Mouse (Mus musculus) embryonic fibroblast, embryonic 13.5 days (primary cell): ENCODE measurements around the gene Acvr1. TPM values are rescaled to one million over a fixed set of nuclear protein-coding genes. Genes with fewer than 3 reads are reported as not detected.
A peak's percentile ranks its signal among the peaks of the same experiment; 100 is the strongest.

Source experiments
- H3K27ac ChIP-seq: 2 replicates; pipeline ENCODE4 v1.5.1; 2012; ENCODE audit warnings: low read length, control low read depth, inconsistent platforms; ENCODE audit not compliant: insufficient read depth
- H3K4me1 ChIP-seq: 2 replicates; pipeline ENCODE4 v1.6.1; 2011; ENCODE audit warnings: low read length; ENCODE audit not compliant: control insufficient read depth, insufficient read depth
- H3K4me3 ChIP-seq: 2 replicates; pipeline ENCODE4 v1.5.1; 2011; ENCODE audit warnings: mild to moderate bottlenecking, control low read depth, low read length; ENCODE audit not compliant: insufficient read depth
- CTCF ChIP-seq: IDR thresholded peaks from 2 replicates; pipeline ENCODE4 v1.5.1; 2011; ENCODE audit warnings: mild to moderate bottlenecking, control low read depth, low read length, moderate library complexity, borderline replicate concordance; ENCODE audit not compliant: insufficient read depth
- POLR2A ChIP-seq: IDR thresholded peaks from 2 replicates; pipeline ENCODE4 v1.6.1; 2011; ENCODE audit warnings: low read depth, mild to moderate bottlenecking, control low read depth, low read length, moderate library complexity
- polyA plus RNA-seq: library from polyadenylated mRNA; stranded (reverse); fragments of >200 nt; gene quantifications from 2 replicates; pipeline ENCODE4 v1.2.4, GENCODE M21; 2011; ENCODE audit warnings: low read depth; ENCODE audit not compliant: missing spikeins, insufficient read length

The Acvr1 gene
- polyA plus RNA-seq, 1 experiment, result 57.1 TPM

DNA sequence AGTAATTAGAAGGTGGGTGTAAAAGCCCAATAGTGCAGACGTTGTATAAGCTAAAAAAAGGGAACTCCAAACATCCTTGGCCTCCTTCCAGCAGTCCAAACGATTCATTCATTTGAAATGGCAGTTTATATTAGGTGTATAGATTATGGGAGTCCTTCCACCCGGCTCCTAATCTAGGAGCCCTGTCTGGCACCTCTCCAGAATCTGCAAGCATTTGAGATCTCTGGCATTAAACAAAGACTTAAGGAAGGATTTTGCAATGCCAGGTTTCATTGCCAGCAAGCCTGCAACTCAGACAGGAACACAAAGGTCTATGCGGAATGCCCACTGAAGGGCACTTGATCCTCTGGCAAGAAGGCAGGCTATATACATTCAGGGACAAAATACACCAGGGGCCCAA lies 81.8 kb downstream of the Acvr1 start:
- peak overlapping the region; percentile 80 for H3K27ac ChIP-seq
- peaks cover 21% of the 10 kb centered on the region for H3K4me1 ChIP-seq
- no peak overlapping the region for H3K4me3 ChIP-seq
- TF ChIP-seq POLR2A (no peak), CTCF (no peak)

DNA sequence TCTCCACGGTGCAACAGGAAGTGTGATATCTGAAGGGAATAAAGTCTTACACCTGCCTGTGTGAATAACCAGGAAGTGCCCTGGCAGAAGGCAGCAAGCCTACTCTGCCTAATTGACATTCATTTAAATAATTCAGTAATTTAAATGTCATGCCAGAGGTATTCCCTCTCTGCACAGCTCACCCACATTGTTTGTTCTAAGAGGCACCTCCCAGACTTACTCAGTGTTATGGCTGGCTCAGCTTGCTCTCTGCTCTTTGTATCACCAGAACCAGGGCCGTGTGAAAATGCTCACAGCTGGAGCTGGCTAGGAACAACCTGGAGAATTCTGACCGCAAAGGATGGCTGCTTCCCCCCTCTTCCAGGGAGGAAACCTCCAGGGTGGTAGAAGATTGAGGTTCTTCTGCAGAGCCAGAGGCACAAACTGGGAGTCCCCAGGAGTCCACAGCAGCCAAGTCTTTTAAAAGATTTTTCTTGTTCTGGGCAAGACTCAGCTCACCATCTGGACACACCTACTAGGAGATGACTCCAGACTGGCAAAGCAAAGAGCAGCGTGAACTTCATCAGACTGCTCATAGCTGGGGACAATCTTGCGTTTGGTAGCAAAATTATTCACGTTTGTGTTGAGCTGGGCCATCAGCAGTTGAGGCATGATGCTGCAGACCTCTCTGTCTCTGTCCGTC lies 82.5 kb downstream of the Acvr1 start:
- peak overlapping the region; percentile 80 for H3K27ac ChIP-seq
- peaks cover 21% of the 10 kb centered on the region for H3K4me1 ChIP-seq
- no peak overlapping the region for H3K4me3 ChIP-seq
- no peak for TF ChIP-seq CTCF
- no peak for TF ChIP-seq POLR2A

DNA sequence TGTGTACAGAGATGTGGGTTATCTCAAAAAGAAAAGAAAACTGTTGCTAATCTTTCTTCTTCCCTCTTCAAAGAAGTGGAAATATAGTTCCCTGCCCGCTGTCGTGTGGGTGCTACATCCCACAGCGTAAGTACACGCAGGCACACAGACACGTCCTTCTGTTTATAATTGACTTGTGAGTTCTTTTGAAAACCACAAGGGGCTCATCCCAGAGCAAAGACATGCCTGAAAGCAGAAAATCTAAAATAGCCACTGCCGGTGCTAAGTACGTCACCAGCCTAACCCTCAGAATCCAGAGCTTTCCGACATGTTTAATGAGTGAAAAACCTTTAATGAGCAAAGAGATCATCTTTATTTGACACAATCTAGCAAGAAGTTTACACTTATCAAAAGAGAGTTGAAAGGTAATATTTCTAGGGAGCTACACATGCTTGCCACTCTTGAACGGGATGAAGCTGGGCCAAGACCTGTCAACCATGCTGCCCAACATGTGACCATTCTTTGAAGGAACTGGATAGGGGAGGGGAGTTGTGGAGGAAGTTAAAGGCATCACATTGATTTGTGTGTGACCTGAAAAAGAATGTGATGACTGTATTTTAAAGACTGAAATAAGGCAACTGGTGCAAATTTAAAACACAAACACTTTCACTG lies 85.4 kb downstream of the Acvr1 start:
- Histone ChIP-seq H3K4me3 (no peak overlapping the region), H3K4me1 (peaks cover 25% of the 10 kb centered on the region), H3K27ac (no peak overlapping the region)
- no peak for TF ChIP-seq CTCF
- TF ChIP-seq POLR2A, result no peak

DNA sequence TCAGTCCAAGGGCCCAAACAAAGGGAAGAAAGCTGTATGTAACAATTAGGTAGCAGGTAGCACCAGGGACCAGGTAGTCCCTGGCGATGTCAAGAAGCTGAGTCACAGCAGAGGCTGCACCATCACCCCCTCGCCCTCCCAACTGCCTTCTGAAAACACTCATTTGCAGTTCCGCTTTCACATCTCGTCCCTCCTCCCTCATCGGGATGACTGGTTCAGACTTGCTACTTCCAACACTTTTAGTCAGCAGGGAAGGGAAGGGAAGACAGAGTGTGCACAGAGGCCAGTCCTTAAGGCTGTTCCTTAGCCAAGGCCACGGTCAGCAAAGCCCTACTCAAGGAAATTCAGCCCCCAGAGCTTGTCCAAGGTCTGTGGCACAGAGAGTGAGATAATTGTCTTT lies 86.2 kb downstream of the Acvr1 start:
- Histone ChIP-seq H3K4me1 (peaks cover 22% of the 10 kb centered on the region), H3K27ac (no peak overlapping the region), H3K4me3 (no peak overlapping the region)
- TF ChIP-seq CTCF, result no peak
- TF ChIP-seq POLR2A, result no peak

DNA sequence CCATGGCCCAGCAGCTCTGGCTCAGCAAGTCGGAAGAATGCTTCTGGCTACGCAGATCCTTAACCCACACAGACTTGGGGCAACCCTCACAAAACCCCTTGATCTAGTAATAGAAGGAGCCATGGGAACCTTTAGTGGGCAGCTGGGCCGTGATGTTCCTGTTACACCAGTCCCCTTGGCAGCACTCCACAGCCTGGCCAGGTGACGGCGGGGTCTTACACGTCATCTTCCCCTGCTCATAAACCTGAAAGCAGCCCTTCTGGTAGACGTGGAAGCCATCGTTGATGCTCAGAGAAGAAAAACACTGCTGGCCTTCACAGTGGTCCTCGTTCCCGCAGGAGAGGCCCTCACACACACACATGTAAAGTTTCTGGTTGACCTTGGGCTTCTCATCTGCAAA lies 87.4 kb downstream of the Acvr1 start:
- no peak overlapping the region for H3K4me3 ChIP-seq
- H3K27ac ChIP-seq, result no peak overlapping the region
- TF ChIP-seq CTCF (no peak), POLR2A (no peak)
- H3K4me1 ChIP-seq, result peaks cover 12% of the 10 kb centered on the region

DNA sequence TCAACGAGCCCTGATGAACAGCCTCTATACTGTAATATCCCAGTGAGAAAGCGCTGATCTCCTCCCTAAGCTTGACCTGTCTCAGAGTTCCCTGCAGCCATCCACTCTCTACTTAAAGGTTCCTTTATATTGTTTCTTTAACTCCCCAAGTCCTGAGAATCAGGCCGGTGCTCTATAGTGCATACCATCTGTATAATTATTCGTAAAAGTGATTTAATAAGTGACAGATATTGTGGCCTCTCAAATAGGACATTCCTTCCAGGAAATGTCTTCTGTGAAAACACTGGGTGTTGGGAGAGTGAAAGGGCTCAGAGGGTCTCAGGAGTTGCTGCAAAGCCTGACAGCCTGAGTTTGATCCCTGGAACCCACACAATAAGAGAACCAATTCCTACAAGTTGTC lies 88.8 kb downstream of the Acvr1 start:
- H3K4me1 ChIP-seq, result peaks cover 5% of the 10 kb centered on the region; the same call in 1 of the 2 replicates
- no peak for TF ChIP-seq CTCF
- TF ChIP-seq POLR2A, result no peak
- H3K4me3 ChIP-seq, result no peak overlapping the region
- H3K27ac ChIP-seq, result no peak overlapping the region

DNA sequence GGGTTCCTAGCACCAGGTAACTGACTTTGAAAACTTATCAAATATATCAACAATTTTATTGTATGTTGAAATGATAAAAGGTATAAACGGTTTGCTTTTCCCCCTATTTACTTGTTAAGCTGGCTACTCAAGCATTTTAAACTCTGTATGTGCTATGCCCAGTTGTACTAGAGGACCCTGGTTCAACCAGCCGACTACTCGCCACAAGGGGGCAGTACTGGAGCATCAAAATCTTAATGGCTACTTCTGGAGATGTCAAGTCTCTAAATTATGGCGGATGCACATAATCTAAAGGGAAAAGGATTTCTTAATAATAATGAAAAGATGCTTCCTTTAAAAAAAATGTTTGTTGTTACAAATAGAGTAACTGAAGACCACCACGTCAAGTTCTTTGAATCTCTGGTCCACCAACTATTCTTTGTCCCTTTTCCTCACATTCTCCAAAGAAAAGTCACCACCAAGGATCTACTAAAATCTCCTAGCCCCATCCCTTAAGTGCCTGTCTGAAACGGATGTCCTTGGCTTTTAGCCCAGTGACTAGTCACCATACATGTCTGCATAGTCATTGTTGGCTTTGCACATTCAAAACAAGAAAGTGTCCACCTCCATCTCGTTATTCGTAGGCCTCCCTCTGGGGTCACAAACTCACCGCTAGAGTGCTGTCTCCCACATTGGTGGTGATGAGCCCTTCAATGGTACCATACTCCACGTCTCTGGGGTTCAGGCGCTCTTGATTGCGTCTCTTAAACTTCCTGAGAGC lies 89.8 kb downstream of the Acvr1 start:
- H3K4me3 ChIP-seq, result no peak overlapping the region
- H3K4me1 ChIP-seq, result peaks cover 5% of the 10 kb centered on the region; the same call in 1 of the 2 replicates
- peak overlapping the region; percentile 28; the same call in 1 of the 2 replicates for H3K27ac ChIP-seq
- TF ChIP-seq CTCF (peak; percentile 22; the same call in 1 of the 2 replicates), POLR2A (no peak)

DNA sequence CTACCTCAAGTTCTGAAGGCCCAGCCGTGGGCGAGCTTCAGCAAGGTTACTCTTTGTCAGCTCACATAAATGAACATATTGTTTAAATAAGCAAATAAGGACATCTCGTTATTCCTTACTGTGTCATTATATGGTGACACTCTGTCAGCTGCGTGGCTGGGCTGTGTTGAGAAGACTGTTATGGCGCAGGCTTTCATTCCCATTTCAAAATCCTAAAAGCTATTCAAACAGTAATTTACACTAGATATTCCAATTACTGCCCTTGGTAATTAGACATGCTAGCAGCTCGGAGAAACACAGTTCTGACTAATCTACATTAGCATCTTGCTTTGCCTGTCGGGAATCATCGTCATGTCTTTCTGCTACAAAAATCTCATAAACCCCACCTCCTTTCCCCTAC lies 91.4 kb downstream of the Acvr1 start:
- no peak for TF ChIP-seq CTCF
- no peak for TF ChIP-seq POLR2A
- peaks cover 5% of the 10 kb centered on the region; the same call in 1 of the 2 replicates for H3K4me1 ChIP-seq

DNA sequence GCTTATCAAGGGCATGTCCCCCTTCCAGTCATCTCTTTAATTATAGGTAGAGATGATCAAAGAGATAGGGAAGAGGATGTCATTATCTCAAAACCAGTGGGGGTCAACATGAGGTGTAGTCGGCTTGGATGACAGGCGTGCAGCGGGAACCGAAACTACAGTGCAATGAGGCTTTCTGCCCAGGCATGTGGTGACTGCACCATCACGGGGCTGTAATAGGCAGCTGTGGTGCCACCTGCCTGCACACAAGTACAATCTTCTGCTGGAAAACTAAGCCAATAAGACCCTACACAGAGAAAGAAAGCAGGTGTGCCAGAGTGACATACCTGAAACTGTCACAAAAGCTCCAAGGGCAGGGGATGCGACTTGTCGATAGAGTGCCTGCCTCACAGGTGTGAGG lies 96.7 kb downstream of the Acvr1 start:
- H3K4me3 ChIP-seq, result no peak overlapping the region
- H3K4me1 ChIP-seq, result no peaks in the 10 kb centered on the region
- no peak overlapping the region for H3K27ac ChIP-seq
- TF ChIP-seq POLR2A, result no peak
- no peak for TF ChIP-seq CTCF

More for the DNA sequence above, 91.4 kb downstream of the Acvr1 start:
- no peak overlapping the region for H3K27ac ChIP-seq
- no peak overlapping the region for H3K4me3 ChIP-seq

DNA sequence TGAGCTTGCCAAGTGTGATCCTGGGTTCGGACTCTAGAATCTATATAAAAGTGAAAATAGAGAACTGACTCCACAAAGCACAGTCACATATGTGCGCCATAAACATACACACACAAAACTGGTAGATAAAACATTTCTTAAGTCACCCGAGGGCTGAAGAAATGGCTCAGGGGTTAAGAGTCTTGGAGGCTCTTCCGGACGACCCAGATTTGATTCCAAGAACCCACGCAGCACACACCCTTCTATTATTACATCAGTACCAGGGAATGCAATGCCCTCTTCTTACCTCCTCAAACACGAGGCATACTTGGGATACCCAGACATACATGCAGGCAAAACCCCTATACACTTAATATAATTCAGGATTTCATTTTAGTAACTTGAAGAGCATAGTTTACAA lies 97.1 kb downstream of the Acvr1 start, which contains the start of gene Gm17409:
Gene Gm17409 (plus strand): TSS at position 301 of the 400 bp plus-strand sequence.
- no peaks in the 10 kb centered on the region for H3K4me1 ChIP-seq
- H3K27ac ChIP-seq, result no peak within 1 kb of the TSS
- no peak within 1 kb of the TSS for H3K4me3 ChIP-seq
- TF ChIP-seq CTCF, result no peak
- no peak for TF ChIP-seq POLR2A
